Mouse (Mus musculus): ENCODE measurements at regions not wholly inside any gene's neighbourhood (a gene's known extent, or its start where the extent isn't known, plus 50 kb on each side); places are given as distances from the start of the nearest gene placed in this dataset.

GRCm38 (mm10) chr12:27054411-27054810 is 288.0 kb downstream of the Sox11 start:
- no peak for TF ChIP-seq CTCF (IDR thresholded peaks at IDR 0.05; ENCODE audit: control insufficient read depth, insufficient read depth, insufficient read length)
- no peak for TF ChIP-seq MYOD1 (IDR thresholded peaks at IDR 0.05; ENCODE audit: control insufficient read depth, insufficient read length, low read depth)
- no peak for TF ChIP-seq CEBPB (IDR thresholded peaks at IDR 0.05; ENCODE audit: low read depth)
